Mouse (Mus musculus) neural tube, embryonic 11.5 days (tissue): ENCODE data around the gene Rps6kb1. TPM values are rescaled to one million over a fixed set of nuclear protein-coding genes. Genes with fewer than 3 reads are reported as not detected.

Experiments
- ATAC-seq: fragments of 200-750 bp; cut with Nextera tagmentation; 2 replicates; pipeline ENCODE4 v1.8.0; 2017; ENCODE audit warnings: moderate number of reproducible peaks, mild to moderate bottlenecking, moderate TSS enrichment, moderate library complexity; ENCODE audit not compliant: insufficient read depth, low FRiP score, low TSS enrichment
- DNase-seq: peaks from one replicate; pipeline ENCODE4 v3.0.0-alpha.2; 2015; ENCODE audit warnings: low spot score
- H3K27ac ChIP-seq: fragments of 300-500 bp; sonication (generic); 2 replicates; pipeline ENCODE4 v1.5.1; 2014; ENCODE audit warnings: low read depth, mild to moderate bottlenecking, low read length
- H3K27me3 ChIP-seq: fragments of 300-500 bp; sonication (generic); 2 replicates; pipeline ENCODE4 v1.6.1; 2014; ENCODE audit warnings: mild to moderate bottlenecking, low read length, mixed read lengths; ENCODE audit not compliant: control insufficient read depth, insufficient read depth
- H3K36me3 ChIP-seq: fragments of 300-500 bp; sonication (generic); 2 replicates; pipeline ENCODE4 v1.6.1; 2014; ENCODE audit warnings: mild to moderate bottlenecking, low read length, moderate library complexity, mixed read lengths; ENCODE audit not compliant: control insufficient read depth, insufficient read depth
- H3K4me1 ChIP-seq: fragments of 300-500 bp; sonication (generic); 2 replicates; pipeline ENCODE4 v1.6.1; 2014; ENCODE audit warnings: low read length, mixed read lengths; ENCODE audit not compliant: control insufficient read depth, insufficient read depth
- H3K4me2 ChIP-seq: fragments of 300-500 bp; sonication (generic); 2 replicates; pipeline ENCODE4 v1.6.1; 2014; ENCODE audit warnings: low read depth, mild to moderate bottlenecking, moderate library complexity
- H3K4me3 ChIP-seq: fragments of 300-500 bp; sonication (generic); 2 replicates; pipeline ENCODE4 v1.5.1; 2014; ENCODE audit warnings: low read depth, low read length
- H3K9ac ChIP-seq: fragments of 300-500 bp; sonication (generic); 2 replicates; pipeline ENCODE4 v1.6.1; 2014; ENCODE audit warnings: mild to moderate bottlenecking, low read length
- H3K9me3 ChIP-seq: fragments of 300-500 bp; sonication (generic); 2 replicates; pipeline ENCODE4 v1.6.1; 2016; ENCODE audit warnings: low read length; ENCODE audit not compliant: control insufficient read depth
- WGBS: fragments of 180-500 bp; shearing (Covaris S2); extraction: QIAGEN DNeasy Blood & Tissue Kit; methylation state at CpG from one replicate; pipeline ENCODE4 v1.1.7; 2014; 5-methylcytosine and 5-hydroxymethylcytosine counted together
- polyA plus RNA-seq: library from polyadenylated mRNA; unstranded; fragments of >200 nt; fragmentation: Nextera tagmentation; extraction: Ambion mirVana; gene quantifications from 2 replicates; pipeline ENCODE4 v1.2.1, GENCODE M21; 2014

Rps6kb1 gene
- polyA plus RNA-seq, 1 experiment from 2014 or later, result 56.4 TPM

GRCm38 (mm10) chr11:86582543-86583260, 38.1 kb upstream of the Rps6kb1 start:
- 85% methylated on average over 7 of the region's 7 CpGs for WGBS
- DNase-seq, result no peak
- ATAC-seq, result no peak
- no peak overlapping the region for H3K27ac ChIP-seq
- H3K36me3 ChIP-seq, result no peaks in the 10 kb centered on the region
- no peak overlapping the region for H3K4me3 ChIP-seq
- peaks cover 2% of the 10 kb centered on the region; the same call in 1 of the 2 replicates for H3K4me1 ChIP-seq
- H3K4me2 ChIP-seq, result no peak overlapping the region
- H3K9me3 ChIP-seq, result no peaks in the 10 kb centered on the region
- no peaks in the 10 kb centered on the region for H3K27me3 ChIP-seq
- no peak overlapping the region for H3K9ac ChIP-seq

GRCm38 (mm10) chr11:86581943-86582542, 37.4 kb upstream of the Rps6kb1 start:
- DNase-seq (no peak), ATAC-seq (no peak)
- peaks cover 2% of the 10 kb centered on the region; the same call in 1 of the 2 replicates for H3K4me1 ChIP-seq
- H3K27me3 ChIP-seq, result no peaks in the 10 kb centered on the region
- no peaks in the 10 kb centered on the region for H3K36me3 ChIP-seq
- H3K27ac ChIP-seq, result no peak overlapping the region
- WGBS, result 93% methylated on average over 12 of the region's 12 CpGs
- no peaks in the 10 kb centered on the region for H3K9me3 ChIP-seq
- H3K9ac ChIP-seq, result no peak overlapping the region
- no peak overlapping the region for H3K4me3 ChIP-seq
- no peak overlapping the region for H3K4me2 ChIP-seq

DNA sequence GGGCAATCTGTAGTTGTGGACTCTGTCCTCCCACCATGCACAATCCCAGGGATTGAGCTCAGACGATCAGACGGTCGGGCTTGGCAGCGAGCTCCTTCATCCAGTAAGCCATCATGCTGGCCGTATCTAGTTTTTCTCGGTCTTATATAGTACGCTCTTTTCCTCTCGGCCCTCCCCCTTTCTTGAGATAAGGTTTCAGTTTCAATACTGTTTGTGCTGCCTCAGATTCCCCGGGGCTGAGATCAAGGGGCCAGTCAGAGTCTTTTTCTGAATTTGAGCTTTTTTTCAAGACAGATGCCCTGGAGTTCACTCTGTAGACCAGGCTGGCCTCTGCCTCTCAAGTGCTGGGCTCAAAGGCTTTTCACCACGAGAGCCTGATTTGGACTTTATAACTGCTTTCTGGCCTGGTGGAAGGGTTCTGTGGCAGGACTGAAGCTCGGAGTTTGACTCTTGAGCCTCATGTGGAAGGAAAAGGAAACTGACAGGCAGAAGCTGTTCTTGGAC, 36.7 kb upstream of the Rps6kb1 start:
- no peak overlapping the region for H3K27ac ChIP-seq
- no peak overlapping the region for H3K4me3 ChIP-seq
- H3K36me3 ChIP-seq, result no peaks in the 10 kb centered on the region
- DNase-seq (no peak), ATAC-seq (no peak)
- no peaks in the 10 kb centered on the region for H3K9me3 ChIP-seq
- no peak overlapping the region for H3K4me2 ChIP-seq
- no peak overlapping the region for H3K9ac ChIP-seq
- 65% methylated on average over 11 of the region's 11 CpGs for WGBS
- no peaks in the 10 kb centered on the region for H3K27me3 ChIP-seq
- H3K4me1 ChIP-seq, result no peaks in the 10 kb centered on the region

GRCm38 (mm10) chr11:86580319-86581113, 35.9 kb upstream of the Rps6kb1 start:
- Histone ChIP-seq H3K4me1 (no peaks in the 10 kb centered on the region), H3K9ac (no peak overlapping the region), H3K9me3 (no peaks in the 10 kb centered on the region), H3K36me3 (no peaks in the 10 kb centered on the region), H3K27me3 (no peaks in the 10 kb centered on the region), H3K27ac (no peak overlapping the region), H3K4me3 (no peak overlapping the region), H3K4me2 (no peak overlapping the region)
- DNase-seq (no peak), ATAC-seq (no peak)
- WGBS, result 87% methylated on average over 9 of the region's 9 CpGs

DNA sequence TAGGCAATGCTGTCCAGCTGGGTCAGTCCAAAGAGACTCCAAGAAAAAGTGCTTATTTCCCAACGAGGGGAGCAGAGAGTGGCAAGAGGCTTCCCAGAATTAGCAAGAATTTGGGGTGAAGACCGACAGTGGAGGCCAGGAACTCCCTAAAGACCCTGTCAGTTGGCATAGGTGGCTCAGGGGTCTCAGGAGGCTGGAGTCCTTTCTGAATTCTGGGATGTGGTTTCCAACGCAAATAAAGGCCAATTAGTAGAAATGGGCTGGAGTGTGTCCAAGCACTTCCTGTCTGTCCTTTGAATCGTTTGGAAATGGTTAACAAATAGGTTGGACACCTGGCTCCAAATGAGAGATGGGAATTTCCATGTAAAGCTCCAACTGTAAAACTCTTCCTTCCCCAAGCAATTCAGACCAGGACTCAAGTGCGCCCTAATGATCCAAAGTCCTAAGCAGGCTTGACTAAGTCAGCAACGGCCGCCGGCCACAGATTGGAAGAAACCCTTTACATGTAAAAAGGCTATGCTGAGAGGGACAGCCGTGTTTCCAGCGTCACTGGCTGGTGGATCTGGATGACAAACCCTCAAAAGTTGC, 35.2 kb upstream of the Rps6kb1 start:
- 86% methylated on average over 10 of the region's 10 CpGs for WGBS
- H3K9ac ChIP-seq, result no peak overlapping the region
- H3K4me1 ChIP-seq, result no peaks in the 10 kb centered on the region
- H3K4me3 ChIP-seq, result no peak overlapping the region
- DNase-seq (no peak), ATAC-seq (no peak)
- no peaks in the 10 kb centered on the region for H3K9me3 ChIP-seq
- H3K36me3 ChIP-seq, result no peaks in the 10 kb centered on the region
- H3K27me3 ChIP-seq, result no peaks in the 10 kb centered on the region
- no peak overlapping the region for H3K4me2 ChIP-seq
- no peak overlapping the region for H3K27ac ChIP-seq

- DNase-seq (no peak), ATAC-seq (no peak)
- Histone ChIP-seq H3K9me3 (no peaks in the 10 kb centered on the region), H3K36me3 (no peaks in the 10 kb centered on the region), H3K4me1 (no peaks in the 10 kb centered on the region), H3K27me3 (no peaks in the 10 kb centered on the region), H3K4me2 (no peak overlapping the region), H3K4me3 (no peak overlapping the region), H3K27ac (no peak overlapping the region), H3K9ac (no peak overlapping the region)
- 76% methylated on average over 25 of the region's 25 CpGs for WGBS
Observed at GRCm38 (mm10) chr11:86578809-86579730, 34.5 kb upstream of the Rps6kb1 start.

DNA sequence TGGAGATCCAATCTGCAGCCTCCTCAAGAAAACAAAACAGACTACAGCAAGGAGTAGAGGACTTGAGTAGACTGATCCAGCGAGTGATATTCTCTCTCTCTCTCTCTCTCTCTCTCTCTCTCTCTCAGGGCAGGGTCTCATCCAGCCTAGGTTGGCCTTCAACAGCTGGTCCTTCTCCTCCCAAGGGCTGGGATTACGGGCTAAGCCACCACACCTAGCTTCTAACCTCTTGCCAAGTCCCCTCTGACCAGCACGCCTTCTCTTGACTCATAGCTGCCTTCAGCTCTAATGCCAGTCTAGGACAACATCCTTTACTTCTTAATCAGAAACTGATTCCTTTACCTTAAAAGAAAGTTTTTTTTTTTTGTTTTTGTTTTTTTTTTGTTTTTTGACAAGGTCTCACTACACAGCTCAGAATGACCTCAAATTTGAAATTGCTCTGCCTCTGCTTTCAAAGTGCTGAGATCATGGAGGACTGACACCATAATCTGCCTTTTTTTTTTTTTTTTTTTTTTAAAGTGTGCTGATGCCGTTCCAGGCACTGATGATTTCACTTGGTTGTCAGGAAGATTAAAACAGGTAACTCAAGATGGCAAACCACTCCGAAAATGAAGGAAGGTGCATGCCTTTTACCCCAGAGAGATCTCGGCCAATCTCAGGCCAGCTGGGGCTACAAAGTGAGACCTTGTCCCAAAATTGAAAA, 33.7 kb upstream of the Rps6kb1 start:
- no peaks in the 10 kb centered on the region for H3K4me1 ChIP-seq
- no peak for DNase-seq
- ATAC-seq, result no peak
- H3K36me3 ChIP-seq, result no peaks in the 10 kb centered on the region
- H3K27ac ChIP-seq, result no peak overlapping the region
- 85% methylated on average over 6 of the region's 6 CpGs for WGBS
- H3K9ac ChIP-seq, result no peak overlapping the region
- H3K4me2 ChIP-seq, result no peak overlapping the region
- no peak overlapping the region for H3K4me3 ChIP-seq
- H3K27me3 ChIP-seq, result no peaks in the 10 kb centered on the region
- H3K9me3 ChIP-seq, result no peaks in the 10 kb centered on the region
